Mouse (Mus musculus) spleen, postnatal 14 days (tissue): ENCODE data around the gene Syne2.
A peak's percentile ranks its signal among the peaks of the same experiment; 100 is the strongest.
"Not testable (repeated sequence)": the region's sequence is repeated elsewhere in the genome, so short reads cannot be mapped to it uniquely, and the experiment has no call there.

Experiments
- DNase-seq, 2 experiments: peaks; one replicate each; pipeline ENCODE4 v3.0.0; 2021 to 2022; ENCODE audit warnings: low spot score in 2 of 2

Gene Syne2

DNA sequence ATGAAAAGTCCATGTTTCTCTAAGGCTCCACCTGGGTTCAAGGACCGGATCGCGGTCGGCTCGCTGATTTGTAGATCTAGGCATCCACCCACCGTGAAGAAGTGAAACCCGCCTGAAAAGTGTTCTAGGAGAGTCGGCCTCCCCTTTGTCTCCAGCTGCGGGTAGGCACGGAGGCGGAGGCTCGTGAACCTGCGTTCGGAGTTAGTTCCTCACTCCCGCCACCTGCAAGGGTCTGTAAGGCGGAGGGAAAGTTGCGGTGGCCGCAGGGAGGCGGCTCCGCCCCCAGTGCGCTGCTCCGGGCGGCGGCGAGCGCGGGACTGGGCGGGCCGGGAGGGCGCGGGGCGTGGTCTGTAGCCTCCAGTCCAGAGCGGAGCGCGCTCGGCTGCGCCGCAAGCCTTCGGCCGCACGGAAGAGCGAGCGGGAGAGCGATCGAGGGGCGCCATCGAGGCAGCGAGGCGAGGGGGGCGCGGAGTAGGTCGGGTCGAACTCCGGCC, at the start of gene Syne2:
Gene Syne2, plus strand, starts transcription at position 176 of the 494 bp plus-strand sequence.
- peak; percentile 52 to 61 for DNase-seq

DNA sequence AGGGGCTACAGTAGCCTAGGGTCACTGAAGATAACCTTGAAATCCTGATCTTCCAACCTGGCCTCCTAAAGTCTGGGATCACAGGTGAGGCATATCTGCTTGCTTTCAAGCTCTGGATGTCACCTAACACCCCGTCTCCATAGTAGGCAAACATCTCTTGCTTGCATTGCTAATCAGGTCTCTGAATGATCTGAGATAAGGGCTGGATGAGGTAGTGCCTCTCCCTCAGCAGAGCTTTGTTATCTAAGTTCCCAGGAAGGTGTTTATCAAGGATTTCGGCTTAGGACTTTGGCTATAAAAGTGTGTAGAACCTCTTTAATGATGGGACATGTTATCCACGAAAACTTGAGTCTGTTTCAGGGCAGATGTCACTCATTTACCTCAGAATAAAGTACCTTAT, 46.5 kb upstream of the Syne2 start:
- DNase-seq = no peak

DNA sequence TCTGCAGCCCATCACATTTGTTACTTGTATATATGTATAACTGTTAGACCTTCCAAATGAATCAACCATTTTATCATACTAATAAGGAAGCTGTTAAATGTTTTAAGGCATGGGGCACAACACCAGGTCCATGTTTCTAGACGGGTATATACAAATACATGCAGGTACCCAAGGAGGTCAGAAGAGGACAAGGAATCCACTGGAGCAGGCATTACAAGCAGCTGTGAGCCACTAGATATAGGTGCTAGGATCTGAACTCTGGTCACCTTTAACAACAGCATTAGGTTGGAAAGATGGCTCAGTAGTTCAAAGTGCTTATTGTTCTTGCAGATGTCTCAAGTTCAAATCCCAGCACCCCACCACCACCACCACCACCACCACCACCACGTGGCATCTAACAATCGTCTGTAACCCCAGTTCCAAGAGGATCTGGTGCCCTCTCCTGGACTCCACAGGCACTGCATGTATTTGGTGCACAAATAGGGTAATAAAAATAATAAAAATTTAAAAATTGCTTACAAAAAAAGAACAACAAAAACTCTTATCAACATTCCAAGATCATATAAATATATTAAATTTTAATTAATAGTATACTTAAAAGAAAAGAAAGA, 45.4 kb upstream of the Syne2 start:
- peak; percentile 23 to 57 for DNase-seq

DNA sequence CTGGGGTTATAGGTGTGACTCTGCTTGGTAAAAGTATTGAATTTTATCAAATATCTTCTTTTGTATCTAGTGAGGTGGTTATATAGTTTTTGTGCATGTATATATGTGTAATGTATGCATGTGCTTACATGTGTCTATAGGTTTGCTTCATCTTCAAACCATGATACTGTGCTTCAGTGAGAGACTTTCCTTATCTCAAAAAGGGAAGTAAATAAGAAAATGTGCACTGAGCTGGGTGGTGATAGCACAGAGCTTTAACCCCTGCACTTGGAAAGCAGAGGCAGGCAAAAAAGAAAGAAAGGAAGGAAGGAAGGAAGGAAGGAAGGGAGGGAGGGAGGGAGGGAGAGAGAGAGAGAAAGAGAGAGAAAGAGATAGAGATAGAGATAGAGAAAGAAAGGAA, 36.5 kb upstream of the Syne2 start:
- no peak for DNase-seq

DNA sequence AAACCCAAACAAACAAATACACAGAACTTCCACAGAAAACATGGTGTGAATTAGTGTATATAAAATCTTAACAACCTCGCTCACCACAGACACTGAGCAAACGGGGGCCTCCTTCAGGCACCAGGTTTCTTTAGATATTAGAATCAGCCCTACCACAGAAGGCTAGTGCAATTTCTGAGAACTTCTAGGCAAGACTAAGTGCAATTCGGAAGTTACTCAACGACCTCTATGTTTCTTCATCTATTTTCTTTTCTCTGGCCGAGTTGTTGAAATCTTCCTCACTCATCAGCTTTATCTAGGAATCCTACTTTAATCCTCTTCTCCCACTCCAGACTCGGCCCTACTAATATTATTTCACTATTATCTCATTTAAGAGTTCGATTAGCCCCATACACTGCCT, 35.9 kb upstream of the Syne2 start:
- DNase-seq = no peak

DNA sequence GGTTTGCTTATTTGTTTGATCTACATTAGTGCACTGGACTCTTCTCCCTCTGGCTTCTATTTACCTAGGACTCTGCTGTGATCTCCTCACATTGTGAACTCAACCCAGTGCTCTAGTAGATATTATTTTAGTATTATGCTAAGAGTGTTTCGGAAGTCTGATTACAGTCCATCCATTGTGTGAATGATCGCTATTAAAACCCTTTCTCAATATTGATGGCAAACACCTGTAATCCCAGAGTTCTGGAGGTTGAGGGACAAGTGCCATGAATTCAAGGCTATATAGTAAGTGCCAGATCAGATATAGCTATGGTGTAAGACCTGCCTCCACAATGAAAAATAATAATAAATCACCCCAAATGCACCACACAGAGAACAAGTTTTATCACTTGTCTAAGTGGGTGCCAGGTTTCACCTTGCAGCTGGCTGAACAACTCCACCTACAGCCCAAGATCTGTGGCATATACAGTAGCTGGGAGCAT, 33.6 kb upstream of the Syne2 start:
- DNase-seq = no peak

DNA sequence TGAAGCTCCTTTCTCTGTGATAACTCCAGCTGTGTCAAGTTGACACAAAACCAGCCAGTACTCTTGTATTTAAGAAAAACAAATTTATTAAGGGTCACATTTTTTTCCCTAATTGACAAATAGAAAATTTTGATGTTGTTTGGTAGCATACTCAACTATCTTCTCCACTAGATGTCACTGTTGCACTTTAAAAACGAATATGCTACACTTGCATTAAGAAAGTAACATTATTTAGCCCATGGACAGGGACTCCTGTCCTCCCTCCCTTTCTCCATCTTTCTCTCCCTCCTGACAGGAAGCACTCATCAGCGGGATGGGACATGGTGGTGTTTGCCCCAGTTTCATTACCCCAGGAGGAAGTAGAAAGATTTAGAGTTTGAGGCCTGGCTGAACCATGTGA, 31.3 kb upstream of the Syne2 start:
- not testable (repeated sequence) for DNase-seq

DNA sequence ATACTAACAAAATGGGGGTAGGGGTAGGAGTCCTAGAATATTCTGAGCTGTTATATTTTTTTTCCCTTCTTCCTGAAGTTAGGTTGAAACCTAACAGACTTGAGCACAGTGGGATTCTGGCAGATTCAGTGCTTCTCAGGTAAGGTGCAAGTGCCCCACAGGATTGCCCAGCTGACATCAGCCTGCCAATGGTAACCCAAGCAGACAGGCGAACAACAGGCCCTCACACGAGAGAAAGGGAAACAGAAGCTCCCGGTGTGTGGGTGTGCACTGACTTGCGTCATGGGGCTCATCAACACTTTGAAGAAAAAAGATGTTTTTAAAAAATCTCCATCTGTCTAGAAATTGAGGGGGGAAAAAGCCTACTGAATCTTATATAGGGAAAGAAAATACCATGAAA, 28.5 kb upstream of the Syne2 start:
- no peak for DNase-seq

DNA sequence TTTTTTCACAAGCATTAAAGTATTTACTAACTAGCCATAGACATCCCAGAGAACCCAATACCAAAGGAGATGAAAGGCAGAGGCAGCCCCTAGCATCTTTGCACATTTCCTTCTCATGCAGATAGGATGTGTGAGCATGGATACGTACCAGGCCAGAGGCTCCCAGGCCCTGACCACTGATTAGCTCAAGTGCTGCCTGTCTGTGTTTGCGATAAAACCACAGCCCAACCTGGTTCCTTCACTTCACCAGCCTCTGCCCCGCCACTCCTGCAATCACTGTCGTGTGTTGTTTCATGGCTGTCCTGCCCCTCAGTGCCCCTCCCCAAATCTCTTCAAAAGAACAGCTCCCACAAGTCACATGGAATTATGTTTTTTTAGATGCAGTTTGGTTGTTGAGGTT, 23.4 kb upstream of the Syne2 start:
- no peak for DNase-seq

DNA sequence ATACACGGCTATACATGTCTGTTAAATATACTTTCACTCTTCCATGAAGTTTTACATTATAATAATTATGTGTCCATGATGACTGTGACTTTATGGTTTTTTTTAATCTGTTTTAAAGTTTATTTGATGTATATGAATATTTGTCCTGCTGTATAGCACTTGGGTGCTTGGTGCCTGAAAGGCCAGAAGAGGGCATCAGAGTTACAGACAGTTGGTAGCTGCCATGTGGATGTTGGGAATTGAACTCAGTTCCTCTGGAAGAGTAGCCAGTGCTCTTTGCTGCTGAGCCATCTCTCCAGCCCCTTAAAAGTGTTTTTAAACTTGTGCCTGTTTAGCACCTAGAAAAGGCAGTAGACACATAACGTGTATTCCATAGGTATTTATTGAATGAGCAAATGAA, 21.4 kb upstream of the Syne2 start:
- DNase-seq = no peak

DNA sequence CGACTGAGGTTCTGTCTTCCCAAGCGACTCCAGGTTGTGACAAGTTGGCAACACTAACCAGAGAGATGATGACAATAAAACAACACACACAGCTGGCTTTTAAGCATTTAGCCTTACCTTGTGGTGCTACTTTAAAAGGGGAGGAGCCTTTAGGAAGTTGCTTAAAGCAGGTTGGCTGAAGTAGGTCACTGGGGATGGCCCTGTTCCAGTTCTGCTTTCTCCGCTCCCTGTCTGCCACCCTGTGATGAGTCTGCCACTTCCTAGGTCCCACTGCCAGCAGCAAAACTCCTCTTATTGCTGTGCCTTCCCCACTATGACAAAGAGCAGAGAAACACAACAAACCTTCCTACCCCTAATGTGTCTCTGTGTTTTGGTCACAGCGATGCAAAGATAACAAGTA, 11.7 kb upstream of the Syne2 start:
- no peak for DNase-seq

DNA sequence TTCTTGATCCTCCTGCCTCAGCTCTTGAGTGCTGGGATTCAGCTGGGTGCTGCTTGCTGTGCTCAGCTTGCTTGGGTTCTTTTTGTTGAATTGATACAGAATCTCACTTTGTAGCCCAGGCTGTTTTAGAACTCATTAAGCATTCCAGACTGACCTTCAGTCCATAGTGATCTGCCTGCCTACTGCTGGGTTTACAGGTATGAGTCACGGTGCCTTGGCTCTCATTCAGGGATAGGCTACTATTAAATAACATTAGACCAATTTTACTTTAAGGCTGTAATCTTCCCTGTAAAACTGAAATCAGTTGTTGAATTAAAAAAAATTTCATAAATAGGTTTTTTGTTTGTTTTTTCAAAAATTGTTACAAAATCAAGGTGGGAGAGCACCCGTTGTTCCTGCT, 4.2 kb upstream of the Syne2 start:
- no peak for DNase-seq

DNA sequence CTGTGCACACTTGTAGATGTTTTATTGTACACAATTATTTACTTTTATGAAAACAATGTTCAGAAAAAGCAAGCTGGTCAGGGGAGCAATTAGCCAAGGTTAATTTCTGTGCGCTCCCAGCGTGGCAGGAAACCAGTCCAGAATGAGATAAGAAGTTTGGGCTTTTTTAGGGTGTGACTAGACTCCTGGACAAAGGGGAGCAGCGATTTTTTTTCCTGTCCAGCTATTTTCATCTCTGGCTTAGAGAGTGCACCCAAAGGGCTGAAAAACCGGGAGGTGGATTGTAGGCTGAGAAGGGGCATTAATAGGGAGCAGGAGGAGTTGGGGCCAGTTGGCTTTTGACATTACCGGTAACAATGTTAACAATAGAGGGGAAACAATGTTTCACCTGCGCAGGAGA, 3.4 kb upstream of the Syne2 start:
- DNase-seq = no peak

DNA sequence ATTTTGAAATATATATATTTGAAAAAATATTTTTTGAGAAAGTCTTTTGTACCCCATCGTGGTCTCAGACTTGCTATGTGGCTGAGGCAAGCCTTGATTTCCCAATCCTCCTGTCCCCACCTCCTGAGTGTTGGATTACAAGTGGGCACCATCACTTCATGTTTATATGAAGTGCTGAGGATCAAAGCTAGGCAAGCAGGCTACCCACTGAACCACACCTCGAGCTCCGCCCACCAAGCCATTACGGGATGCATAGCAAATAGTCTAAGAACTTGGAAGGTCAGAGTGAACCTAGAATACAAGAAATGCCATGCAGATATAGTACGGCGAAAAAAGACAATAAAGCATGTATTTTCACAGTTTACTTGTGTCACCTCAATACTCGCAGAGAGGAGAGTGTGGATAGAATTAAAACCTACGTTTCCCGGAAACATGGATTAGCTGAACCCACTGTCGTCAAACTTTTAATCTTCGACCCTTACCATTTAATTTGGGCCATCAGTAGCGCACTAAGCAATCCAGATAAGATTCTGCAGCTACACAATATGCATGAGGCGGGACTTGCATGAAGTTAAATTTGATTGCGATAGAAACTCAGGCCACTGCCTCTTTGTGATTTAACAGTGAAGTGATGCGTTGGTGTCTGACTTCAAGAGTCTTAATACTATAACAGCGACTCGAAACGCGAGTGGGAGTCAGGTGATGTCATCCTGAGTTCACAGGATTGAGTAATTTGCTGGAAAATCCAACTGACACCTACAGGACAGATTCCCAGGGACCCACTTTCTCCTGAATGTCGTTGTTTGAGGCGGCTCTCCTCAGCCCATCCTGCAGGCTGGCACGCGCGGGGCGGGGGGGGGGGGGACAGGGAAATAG, 715 bp upstream of the Syne2 start:
- no peak for DNase-seq

DNA sequence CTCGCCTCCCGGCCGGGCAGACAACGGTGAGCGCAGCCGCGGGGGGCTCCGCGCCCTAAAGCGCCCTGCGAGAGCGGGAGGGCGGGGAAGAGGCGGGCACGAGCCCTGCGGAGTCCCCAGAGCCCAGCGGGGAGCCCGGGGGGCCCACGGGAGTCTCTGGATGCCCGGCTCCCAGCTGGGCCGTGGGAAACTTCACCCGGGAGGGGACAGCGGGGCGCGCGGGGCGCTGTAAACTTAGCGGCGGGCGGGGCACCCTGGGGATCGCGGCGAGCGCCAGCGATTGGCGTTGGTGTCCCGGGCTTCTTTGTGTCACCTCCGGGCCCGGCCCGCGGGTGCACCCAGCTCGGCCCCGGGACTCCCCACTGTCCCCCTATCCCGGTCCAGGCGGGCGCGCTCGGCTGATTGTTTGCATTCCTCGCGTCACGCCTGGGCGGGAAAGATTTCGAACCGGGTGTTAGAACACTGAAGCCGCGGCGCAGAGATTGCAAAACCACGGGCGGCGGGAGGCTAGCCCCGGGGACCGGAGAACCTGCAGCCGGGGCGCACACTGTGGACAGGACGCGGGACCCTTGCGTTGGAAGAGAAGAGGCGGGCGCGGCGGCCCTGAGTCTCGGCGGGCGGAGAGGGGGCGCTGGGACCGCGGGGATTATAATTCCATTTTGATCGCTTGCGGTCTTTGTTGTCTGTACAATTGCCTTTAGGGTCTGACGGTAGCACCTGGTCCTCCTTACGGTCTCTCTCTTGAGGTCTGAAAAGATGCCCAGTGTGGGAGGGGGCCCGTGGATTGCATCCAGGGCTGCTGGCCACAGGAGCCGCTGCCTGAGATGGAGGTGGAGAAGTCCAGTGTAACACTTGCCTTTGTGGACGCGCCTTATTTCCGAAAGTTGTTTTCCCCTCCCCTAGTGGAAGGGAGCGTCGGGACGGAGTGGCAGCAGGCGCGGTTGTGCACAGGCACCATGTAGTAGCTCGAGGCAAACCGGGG, 810 bp downstream of the Syne2 start:
- DNase-seq = peak in 1 of 2 experiments; percentile 18

DNA sequence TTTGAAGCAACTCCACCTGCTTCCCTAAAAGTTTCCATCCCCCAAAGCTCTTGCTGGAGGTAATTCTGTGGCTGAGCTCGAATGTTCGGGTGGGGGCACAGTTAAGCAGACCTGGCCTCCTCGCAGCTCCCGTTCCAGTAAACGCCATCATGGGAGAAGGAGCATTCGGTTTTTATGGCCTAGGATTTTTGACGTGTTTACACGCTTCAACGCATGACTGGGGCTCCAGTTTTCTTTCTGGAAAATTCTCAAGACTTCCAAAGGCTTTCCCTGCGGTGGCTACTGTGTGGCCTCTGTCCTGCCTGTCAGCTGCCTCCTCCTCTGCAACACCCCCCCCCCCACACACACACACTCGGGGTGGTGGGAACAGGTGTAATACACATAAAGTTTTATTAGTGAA, 1.5 kb downstream of the Syne2 start:
- no peak for DNase-seq

DNA sequence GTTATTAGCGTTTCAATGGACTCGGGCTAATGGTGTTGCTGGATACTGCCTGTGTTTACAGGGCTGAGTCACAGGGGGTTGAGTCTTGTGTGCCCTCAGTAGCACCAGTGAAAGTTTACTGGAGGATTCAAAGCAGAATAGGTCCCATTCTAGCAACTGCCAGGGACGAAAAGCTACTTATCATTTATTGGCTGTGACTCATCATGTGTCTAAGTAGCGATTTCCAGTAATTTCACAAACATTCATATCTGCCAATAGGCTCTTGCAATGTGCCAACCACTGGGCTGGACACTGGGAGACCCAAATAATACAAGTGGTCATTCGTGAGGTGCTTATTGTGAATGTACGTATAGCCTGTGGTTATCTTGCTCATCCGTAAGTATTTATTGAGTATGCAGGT, 2.3 kb downstream of the Syne2 start:
- no peak for DNase-seq

DNA sequence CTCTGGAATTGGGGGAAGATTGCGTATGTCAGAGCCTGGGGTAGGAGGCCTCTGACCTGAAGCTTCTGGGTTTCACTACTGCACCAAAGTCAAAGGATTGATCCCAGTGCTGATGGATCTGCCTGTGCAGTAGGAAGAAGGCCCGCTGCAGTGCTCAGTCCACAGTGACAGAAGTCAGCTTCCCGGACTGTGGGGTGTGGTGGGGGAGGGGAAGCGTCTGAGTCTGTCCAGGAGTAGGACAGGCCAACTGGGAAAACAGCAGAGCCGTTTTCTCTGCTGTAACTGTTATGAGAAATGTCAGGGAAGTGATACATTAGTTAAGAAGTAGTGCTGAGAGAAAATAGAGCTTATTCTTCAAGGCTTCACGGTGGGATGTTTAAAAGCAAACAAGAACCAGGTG, 4.2 kb downstream of the Syne2 start:
- DNase-seq = no peak

DNA sequence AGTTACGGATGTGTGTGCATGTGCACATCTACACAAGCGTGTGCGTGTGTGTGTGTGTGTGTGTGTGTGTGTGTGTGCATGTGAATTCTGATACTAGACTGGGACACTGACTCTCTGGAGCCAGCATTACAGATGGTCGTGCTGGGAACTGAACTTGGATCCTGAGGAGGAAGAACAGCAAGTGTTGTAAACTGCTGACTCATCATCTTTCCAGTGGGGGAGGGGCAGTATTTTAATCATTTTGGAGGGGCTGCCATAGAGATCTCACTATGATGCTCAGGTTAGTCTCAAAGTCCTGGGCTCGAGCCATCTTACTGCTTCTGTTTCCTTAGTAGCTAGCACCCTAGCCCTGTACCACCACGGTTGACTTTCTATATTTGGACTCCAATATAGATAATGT, 5.5 kb downstream of the Syne2 start:
- no peak for DNase-seq

DNA sequence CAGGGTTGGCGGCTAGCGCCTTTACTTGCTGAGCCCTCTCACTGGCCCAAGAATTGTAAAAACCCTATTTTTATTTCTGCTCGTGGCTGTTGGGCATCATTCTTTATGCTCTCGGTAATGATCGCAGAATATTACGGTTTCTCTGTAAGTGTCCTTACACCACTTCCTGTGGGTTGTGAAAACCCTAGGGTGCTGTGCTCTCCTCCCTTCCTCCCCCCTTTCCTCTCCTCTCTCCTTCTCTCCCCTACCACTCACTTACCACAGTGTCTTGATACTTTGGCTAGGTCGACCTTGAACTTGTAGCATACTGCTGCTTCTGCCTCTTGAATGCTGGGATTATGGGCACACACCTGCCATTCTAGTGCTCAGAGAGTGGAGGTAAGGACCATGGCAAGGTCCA, 7.5 kb downstream of the Syne2 start:
- no peak for DNase-seq

DNA sequence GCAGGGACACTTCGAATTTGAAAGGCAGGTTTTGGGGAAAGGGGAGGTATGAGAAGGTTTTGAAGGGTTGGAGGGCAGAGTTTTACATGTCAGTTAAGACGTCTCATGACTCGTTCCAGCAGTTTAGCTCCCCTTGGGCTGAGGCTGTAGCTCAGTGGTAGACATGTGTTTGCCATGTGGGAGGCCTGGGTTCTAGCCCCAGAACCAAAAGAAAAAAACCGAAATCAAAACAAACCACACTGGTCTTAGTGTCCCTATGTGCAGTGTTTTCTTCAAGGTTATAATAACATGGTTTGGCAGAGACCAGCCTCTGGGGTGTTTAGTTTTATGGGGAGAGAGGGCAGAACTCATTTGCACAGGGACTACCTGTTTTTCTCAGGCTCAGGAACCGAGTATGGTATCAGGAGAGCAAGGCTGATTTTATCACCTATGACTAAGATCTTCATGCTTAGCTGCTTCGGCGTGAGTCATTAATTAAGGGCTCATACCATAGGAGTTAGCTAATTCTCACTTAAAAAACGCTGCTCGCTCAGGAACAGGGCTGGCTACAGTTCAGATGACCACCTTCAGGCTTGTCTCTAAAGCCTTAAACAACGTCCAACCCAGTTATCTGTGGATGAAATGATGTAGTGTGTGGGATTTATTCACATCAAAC, 8.9 kb downstream of the Syne2 start:
- no peak for DNase-seq
